Mouse (Mus musculus): ENCODE measurements at regions not wholly inside any gene's neighbourhood (a gene's known extent, or its start where the extent isn't known, plus 50 kb on each side); places are given as distances from the start of the nearest gene placed in this dataset.

- no peaks in the 10 kb centered on the region for H3K9me3 ChIP-seq (ENCODE audit: low read length)
- peaks cover 20% of the 10 kb centered on the region; the same call in 1 of the 2 replicates for H3K27me3 ChIP-seq (ENCODE audit: insufficient read depth, low read length)
- H3K27ac ChIP-seq (ENCODE audit: low read depth, low read length): no peak overlapping the region
- no peak for ATAC-seq
- WGBS: 85% methylated on average over 6 of the region's 6 CpGs
- no peak overlapping the region for H3K4me2 ChIP-seq (ENCODE audit: low read depth)
- no peak overlapping the region for H3K4me3 ChIP-seq (ENCODE audit: low read depth, low read length)
- no peaks in the 10 kb centered on the region for H3K36me3 ChIP-seq (ENCODE audit: insufficient read depth)
- no peak for DNase-seq
- no peaks in the 10 kb centered on the region for H3K4me1 ChIP-seq (ENCODE audit: insufficient read depth)
- no peak overlapping the region for H3K9ac ChIP-seq
- TF ChIP-seq CTCF (IDR thresholded peaks at IDR 0.05; ENCODE audit: low read depth): no peak
Measured at GRCm38 (mm10) chr14:118431241-118431882, 164.6 kb downstream of the Gm9376 start.

Measured in forebrain, postnatal 0 days (tissue).